Mouse (Mus musculus) ES-E14 (cell line): ENCODE data around the gene A630089N07Rik. TPM values are rescaled to one million over a fixed set of nuclear protein-coding genes. Genes with fewer than 3 reads are reported as not detected.
A peak's percentile ranks its signal among the peaks of the same experiment; 100 is the strongest.
"Not testable (repeated sequence)": the region's sequence is repeated elsewhere in the genome, so short reads cannot be mapped to it uniquely, and the experiment has no call there.

Experiments
- DNase-seq: peaks from one replicate; pipeline ENCODE4 v3.0.0-alpha.2; 2013; ENCODE audit warnings: low read depth, low spot score
- H3K27ac ChIP-seq: 2 replicates; pipeline ENCODE4 v1.5.1; 2012; ENCODE audit warnings: low read depth, mild to moderate bottlenecking, low read length, moderate library complexity, mixed read lengths; ENCODE audit not compliant: poor library complexity, insufficient read depth, severe bottlenecking
- H3K36me3 ChIP-seq: 2 replicates; pipeline ENCODE4 v1.6.1; 2012; ENCODE audit warnings: mild to moderate bottlenecking, low read length, moderate library complexity, mixed read lengths; ENCODE audit not compliant: control insufficient read depth, poor library complexity, insufficient read depth, severe bottlenecking
- H3K4me1 ChIP-seq, 2 experiments: fragments of 150-350 bp in 1 of 2; sonication (generic) in 1 of 2; 2 replicates each; pipeline ENCODE4 v1.6.1; 2012; ENCODE audit warnings: low read length in 2 of 2, mild to moderate bottlenecking in 1 of 2, mixed read lengths in 1 of 2; ENCODE audit not compliant: control insufficient read depth in 2 of 2, insufficient read depth in 2 of 2, poor library complexity in 1 of 2
- H3K4me3 ChIP-seq, 2 experiments: fragments of 150-350 bp in 1 of 2; sonication (generic) in 1 of 2; 2 replicates each; pipeline ENCODE4 v1.5.1; 2012; ENCODE audit warnings: low read length in 2 of 2, low read depth in 1 of 2, mild to moderate bottlenecking in 1 of 2, mixed read lengths in 1 of 2; ENCODE audit not compliant: insufficient read depth in 1 of 2, poor library complexity in 1 of 2, severe bottlenecking in 1 of 2
- H3K9ac ChIP-seq: 2 replicates; pipeline ENCODE4 v1.6.1; 2012; ENCODE audit warnings: low read depth, mild to moderate bottlenecking, low read length, mixed read lengths; ENCODE audit not compliant: poor library complexity, insufficient read depth, severe bottlenecking
- H3K9me3 ChIP-seq: fragments of 150-350 bp; sonication (generic); 2 replicates; pipeline ENCODE4 v1.6.1; 2012; ENCODE audit warnings: low read depth, mild to moderate bottlenecking, low read length; ENCODE audit not compliant: control insufficient read depth, insufficient read depth
- CHD2 ChIP-seq: IDR thresholded peaks from 2 replicates; pipeline ENCODE4 v1.6.1; 2014; ENCODE audit warnings: mild to moderate bottlenecking, low read depth, low read length, inconsistent platforms
- HCFC1 ChIP-seq: IDR thresholded peaks from 2 replicates; pipeline ENCODE4 v1.6.1; 2012; ENCODE audit warnings: low read length, inconsistent platforms, borderline replicate concordance; ENCODE audit not compliant: insufficient read depth
- MAFK ChIP-seq: IDR thresholded peaks from 2 replicates; pipeline ENCODE4 v1.6.1; 2014; ENCODE audit warnings: mild to moderate bottlenecking, low read depth, low read length, inconsistent platforms; ENCODE audit not compliant: insufficient read depth
- ZC3H11A ChIP-seq: IDR thresholded peaks from 2 replicates; pipeline ENCODE4 v1.6.1; 2012; ENCODE audit warnings: low read depth, mild to moderate bottlenecking, inconsistent platforms, low read length, borderline replicate concordance
- ZNF384 ChIP-seq: IDR thresholded peaks from 2 replicates; pipeline ENCODE4 v1.6.1; 2012; ENCODE audit warnings: low read depth, low read length, inconsistent platforms
- in situ Hi-C, 2 experiments: fragments of 600-800 bp; cut with MboI; formaldehyde crosslinking; loops; one replicate each; pipeline ENCODE4 v1.15.1; 2025; ENCODE audit warnings: low sequenced_read_pairs in 2 of 2, inconsistent platforms in 1 of 2; ENCODE audit not compliant: unreplicated experiment in 2 of 2
- total RNA-seq: library from RNA; depleted of rRNA; stranded (reverse); fragments of 300-350 nt; gene quantifications from 2 replicates; pipeline ENCODE4 v1.2.3, GENCODE M21; 2012

The A630089N07Rik gene
- total RNA-seq, 1 experiment = 9.4 TPM

DNA sequence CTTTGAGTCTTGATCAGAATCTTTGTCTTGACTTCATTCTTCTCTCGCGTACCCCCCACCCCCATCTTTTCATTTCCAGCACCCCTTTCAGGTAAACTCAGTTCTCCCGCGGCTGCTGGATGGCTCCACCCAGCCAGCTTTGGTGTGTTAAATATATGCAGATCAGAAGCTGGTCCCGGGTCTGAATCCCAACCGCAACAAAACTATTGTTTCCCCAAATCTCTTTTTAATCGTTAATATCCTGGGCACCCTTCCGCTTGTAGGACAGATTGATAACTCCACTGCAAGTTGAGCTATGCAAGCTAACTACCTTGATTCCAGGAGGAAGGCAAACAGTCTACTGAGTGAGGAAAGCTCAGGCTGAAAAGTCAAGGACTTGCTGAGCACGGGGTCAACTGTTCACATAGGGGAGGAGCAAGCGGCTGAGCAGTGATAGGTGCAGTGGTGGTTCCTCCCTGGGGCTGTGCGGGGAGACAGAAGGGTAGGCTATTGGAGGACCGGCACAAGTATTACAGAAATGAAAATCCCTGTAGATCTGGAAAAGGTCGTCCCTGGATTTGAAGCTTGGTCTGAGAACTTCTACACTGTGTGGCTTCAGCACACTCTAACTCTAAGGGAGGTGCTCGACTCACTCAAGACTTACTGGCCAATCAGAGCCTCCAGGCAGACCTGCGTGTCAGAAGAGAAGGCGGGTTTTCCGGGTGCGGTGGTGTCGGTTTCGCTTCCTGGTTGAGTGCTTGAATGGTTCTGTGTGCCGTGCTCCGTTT is 85.5 kb downstream of the A630089N07Rik start, which contains the start of gene B230307C23Rik:
TSS of gene B230307C23Rik (plus strand) at position 700 of the 767 bp plus-strand sequence.
- peak within 1 kb of the TSS; percentile 82 for H3K27ac ChIP-seq
- in situ Hi-C loops = no loop called here
- peak within 1 kb of the TSS; percentile 82 to 83 for H3K4me3 ChIP-seq
- TF ChIP-seq MAFK (no peak), ZC3H11A (no peak), ZNF384 (no peak), CHD2 (no peak), HCFC1 (no peak)
- peak; percentile 82 for DNase-seq
- H3K9me3 ChIP-seq = no peaks in the 10 kb centered on the region
- H3K4me1 ChIP-seq = peaks cover 4 to 11% of the 10 kb centered on the region in 2 experiments; a peak in 2 of 4 replicates
- 0 out of 2 replicates have a peak, but pooled peaks cover 3% of the 10 kb centered on the region for H3K36me3 ChIP-seq
- H3K9ac ChIP-seq = peak within 1 kb of the TSS; percentile 79

GRCm38 (mm10) chr16:97995849-97996615 is 86.2 kb downstream of the A630089N07Rik start:
- TF ChIP-seq CHD2 = no peak
- no peak for TF ChIP-seq ZC3H11A
- TF ChIP-seq MAFK = no peak
- no peak for TF ChIP-seq HCFC1
- no peak for TF ChIP-seq ZNF384

DNA sequence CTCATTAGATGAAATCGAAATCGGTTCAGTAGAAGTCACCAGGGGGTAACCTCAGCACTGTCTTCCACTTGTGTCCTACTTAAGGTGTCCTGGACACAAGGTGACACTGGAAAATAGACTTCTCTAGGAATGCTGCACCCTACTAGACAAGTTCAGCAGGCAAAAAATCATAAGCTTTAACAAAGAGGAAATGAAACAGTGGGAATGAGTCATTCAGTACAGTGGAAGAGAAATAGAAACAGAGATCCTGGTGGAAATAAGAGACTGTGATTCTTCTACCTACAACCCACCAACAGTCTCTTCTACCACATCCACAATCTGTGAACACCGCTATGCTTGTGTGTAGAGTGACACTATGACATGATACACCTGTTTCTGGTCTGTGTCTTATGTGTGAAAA is 89.8 kb downstream of the A630089N07Rik start:
- H3K27ac ChIP-seq, H3K36me3 ChIP-seq, H3K9me3 ChIP-seq, H3K9ac ChIP-seq, DNase-seq, H3K4me1 ChIP-seq, H3K4me3 ChIP-seq, in situ Hi-C loops: not testable (repeated sequence)

More at GRCm38 (mm10) chr16:97995849-97996615, 86.2 kb downstream of the A630089N07Rik start:
- Histone ChIP-seq H3K9me3 (no peaks in the 10 kb centered on the region), H3K4me3 (peak overlapping the region; percentile 82 to 83; a peak in 2 of 4 replicates), H3K4me1 (peaks cover 4 to 11% of the 10 kb centered on the region in 2 experiments; a peak in 2 of 4 replicates), H3K36me3 (0 out of 2 replicates have a peak, but pooled peaks cover 3% of the 10 kb centered on the region), H3K9ac (no peak overlapping the region), H3K27ac (no peak overlapping the region; the same call in 1 of the 2 replicates)
- DNase-seq = peak; percentile 16
- in situ Hi-C loops = no loop called here

DNA sequence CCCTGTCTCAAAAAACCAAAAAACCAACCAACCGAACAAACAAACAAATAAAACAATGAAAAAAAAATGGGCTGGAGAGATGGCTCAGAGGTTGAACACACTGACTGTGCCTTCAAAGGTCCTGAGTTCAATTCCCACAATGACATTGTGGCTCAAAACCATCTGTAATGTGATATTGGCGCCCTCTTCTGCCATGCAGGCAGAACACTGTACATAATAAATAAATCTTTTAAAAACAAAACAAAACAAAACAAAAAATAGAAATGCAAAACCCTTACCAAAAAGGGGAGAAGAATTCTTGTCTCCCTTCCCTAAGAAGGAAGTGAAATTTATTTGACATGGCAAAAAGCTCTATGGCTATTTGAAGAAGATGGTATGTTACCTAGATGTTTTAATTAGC is 90.7 kb downstream of the A630089N07Rik start:
- Histone ChIP-seq H3K9me3 (no peaks in the 10 kb centered on the region), H3K4me3 (no peak overlapping the region), H3K36me3 (no peaks in the 10 kb centered on the region), H3K9ac (no peak overlapping the region), H3K27ac (no peak overlapping the region), H3K4me1 (peaks cover 2 to 6% of the 10 kb centered on the region in 2 experiments; a peak in 1 of 4 replicates)
- in situ Hi-C loops = no loop called here
- no peak for DNase-seq
- TF ChIP-seq ZC3H11A (no peak), ZNF384 (no peak), HCFC1 (no peak), CHD2 (no peak), MAFK (no peak)
